Mouse (Mus musculus) embryonic facial prominence, embryonic 12.5 days (tissue): ENCODE measurements around the gene Kctd13. TPM values are rescaled to one million over a fixed set of nuclear protein-coding genes. Genes with fewer than 3 reads are reported as not detected.

ENCODE experiments used
- ATAC-seq: fragments of 200-750 bp; cut with Nextera tagmentation; 2 replicates; pipeline ENCODE4 v1.8.0; 2017; ENCODE audit not compliant: insufficient number of reproducible peaks, insufficient read depth, low FRiP score, low TSS enrichment
- H3K27ac ChIP-seq: fragments of 300-500 bp; sonication (generic); 2 replicates; pipeline ENCODE4 v1.5.1; 2016; ENCODE audit warnings: mild to moderate bottlenecking
- H3K27me3 ChIP-seq: fragments of 300-500 bp; sonication (generic); 2 replicates; pipeline ENCODE4 v1.6.1; 2016; ENCODE audit warnings: mild to moderate bottlenecking, moderate library complexity
- H3K36me3 ChIP-seq: fragments of 300-500 bp; sonication (generic); 2 replicates; pipeline ENCODE4 v1.6.1; 2016; ENCODE audit warnings: mild to moderate bottlenecking
- H3K4me1 ChIP-seq: fragments of 300-500 bp; sonication (generic); 2 replicates; pipeline ENCODE4 v1.6.1; 2016
- H3K4me2 ChIP-seq: fragments of 300-500 bp; sonication (generic); replicated peaks from 2 replicates; pipeline ENCODE4 v1.6.1; 2016; ENCODE audit warnings: mild to moderate bottlenecking, moderate library complexity
- H3K4me3 ChIP-seq: fragments of 300-500 bp; sonication (generic); 2 replicates; pipeline ENCODE4 v1.5.1; 2016; ENCODE audit warnings: mild to moderate bottlenecking
- H3K9ac ChIP-seq: fragments of 300-500 bp; sonication (generic); 2 replicates; pipeline ENCODE4 v1.6.1; 2016; ENCODE audit warnings: mild to moderate bottlenecking, moderate library complexity
- H3K9me3 ChIP-seq: fragments of 300-500 bp; sonication (generic); 2 replicates; pipeline ENCODE4 v1.6.1; 2016; ENCODE audit warnings: mild to moderate bottlenecking, moderate library complexity
- WGBS: fragments of 180-500 bp; shearing (Covaris S2); methylation state at CpG from one replicate; pipeline ENCODE4 v1.1.7; 2016; 5-methylcytosine and 5-hydroxymethylcytosine counted together
- polyA plus RNA-seq: library from polyadenylated mRNA; unstranded; fragments of >200 nt; fragmentation: Nextera tagmentation; extraction: Ambion mirVana; gene quantifications from 2 replicates; pipeline ENCODE4 v1.2.1, GENCODE M21; 2016

The Kctd13 gene
- polyA plus RNA-seq, 1 experiment from 2014 or later, result 20.6 TPM

- Histone ChIP-seq H3K4me3 (no peak overlapping the region), H3K4me2 (no peak overlapping the region), H3K27me3 (no peaks in the 10 kb centered on the region), H3K9ac (no peak overlapping the region), H3K4me1 (0 out of 2 replicates have a peak, but pooled peaks cover 3% of the 10 kb centered on the region), H3K36me3 (peaks cover 13% of the 10 kb centered on the region), H3K27ac (no peak overlapping the region), H3K9me3 (no peaks in the 10 kb centered on the region)
- WGBS, result 66% methylated on average over 10 of the region's 10 CpGs
- no peak for ATAC-seq
These were observed 56.2 kb downstream of the Kctd13 start for GRCm38 (mm10) chr7:126984667-126985444.

- WGBS, result 41% methylated on average over 9 of the region's 9 CpGs
- ATAC-seq, result no peak
- no peak overlapping the region for H3K27ac ChIP-seq
- no peaks in the 10 kb centered on the region for H3K9me3 ChIP-seq
- no peaks in the 10 kb centered on the region for H3K27me3 ChIP-seq
- 0 out of 2 replicates have a peak, but pooled peaks cover 3% of the 10 kb centered on the region for H3K4me1 ChIP-seq
- H3K4me3 ChIP-seq, result no peak overlapping the region
- H3K4me2 ChIP-seq, result no peak overlapping the region
- H3K9ac ChIP-seq, result no peak overlapping the region
- H3K36me3 ChIP-seq, result 0 out of 2 replicates have a peak, but pooled peaks cover under 1% of the 10 kb centered on the region
These were observed 57.6 kb downstream of the Kctd13 start for GRCm38 (mm10) chr7:126986319-126986718.

- Histone ChIP-seq H3K4me1 (0 out of 2 replicates have a peak, but pooled peaks cover 3% of the 10 kb centered on the region), H3K9me3 (no peaks in the 10 kb centered on the region), H3K27ac (no peak overlapping the region), H3K4me2 (no peak overlapping the region), H3K36me3 (no peaks in the 10 kb centered on the region), H3K9ac (no peak overlapping the region), H3K4me3 (no peak overlapping the region), H3K27me3 (no peaks in the 10 kb centered on the region)
- ATAC-seq, result no peak
- 73% methylated on average over 8 of the region's 8 CpGs for WGBS
These were observed 60.1 kb downstream of the Kctd13 start for GRCm38 (mm10) chr7:126988816-126989215.

Other genes starting within 250 kb of the Kctd13 start
- gene Bola2, start 233.5 kb upstream of the Kctd13 start, polyA plus RNA-seq, result 138 and 141 TPM in 2 replicates
- 13.4 and 13.5 TPM in 2 replicates for gene Slx1b, start 233.1 kb upstream of the Kctd13 start, polyA plus RNA-seq
- gene Coro1a, start 221.1 kb upstream of the Kctd13 start, polyA plus RNA-seq, result 37.8 and 39.0 TPM in 2 replicates
- gene Mapk3, start 169.3 kb upstream of the Kctd13 start, polyA plus RNA-seq, result 52.2 and 54.5 TPM in 2 replicates
- 1.00 and 1.6 TPM in 2 replicates for gene Gdpd3, start 162.5 kb upstream of the Kctd13 start, polyA plus RNA-seq
- gene Ypel3, start 151.9 kb upstream of the Kctd13 start, polyA plus RNA-seq, result 118 and 119 TPM in 2 replicates
- 0.61 and 0.85 TPM in 2 replicates for gene Tbx6, start 147.4 kb upstream of the Kctd13 start, polyA plus RNA-seq
- gene Ppp4c, start 136.4 kb upstream of the Kctd13 start, polyA plus RNA-seq, result 362 and 385 TPM in 2 replicates
- 1.2 and 2.0 TPM in 2 replicates for gene Fam57b, start 131.2 kb upstream of the Kctd13 start, polyA plus RNA-seq
- gene 4930451I11Rik, start 97.2 kb upstream of the Kctd13 start, polyA plus RNA-seq, result not detected in 2 replicates
- 2.1 and 2.8 TPM in 2 replicates for gene Doc2a, start 81.5 kb upstream of the Kctd13 start, polyA plus RNA-seq
- 43.7 and 45.6 TPM in 2 replicates for gene Hirip3, start 66.9 kb upstream of the Kctd13 start, polyA plus RNA-seq
- gene Ino80e, start 66.5 kb upstream of the Kctd13 start, polyA plus RNA-seq, result 96.7 and 99.6 TPM in 2 replicates
- gene Taok2, start 44.2 kb upstream of the Kctd13 start, polyA plus RNA-seq, result 57.7 and 61.3 TPM in 2 replicates
- gene Tmem219, start 6.0 kb upstream of the Kctd13 start, polyA plus RNA-seq, result 18.6 and 22.2 TPM in 2 replicates
- gene Asphd1, start 20.7 kb downstream of the Kctd13 start, polyA plus RNA-seq, result 0.55 and 0.77 TPM in 2 replicates
- gene Sez6l2, start 21.7 kb downstream of the Kctd13 start, polyA plus RNA-seq, result 0.97 and 1.8 TPM in 2 replicates
- 88.0 and 94.0 TPM in 2 replicates for gene Cdipt, start 47.0 kb downstream of the Kctd13 start, polyA plus RNA-seq
- gene Cdiptos, start 47.2 kb downstream of the Kctd13 start, polyA plus RNA-seq, result 0.53 and 1.6 TPM in 2 replicates
- gene Mvp, start 85.7 kb downstream of the Kctd13 start, polyA plus RNA-seq, result 5.6 and 7.1 TPM in 2 replicates
- 0.37 TPM in 1 of 2 replicates, not detected in the other for gene Pagr1b, start 87.6 kb downstream of the Kctd13 start, polyA plus RNA-seq
- 51.4 and 76.7 TPM in 2 replicates for gene Pagr1a, start 88.5 kb downstream of the Kctd13 start, polyA plus RNA-seq
- 59.3 and 77.8 TPM in 2 replicates for gene Gm42742, start 92.2 kb downstream of the Kctd13 start, polyA plus RNA-seq
- gene Prrt2, start 92.3 kb downstream of the Kctd13 start, polyA plus RNA-seq, result 8.9 and 9.6 TPM in 2 replicates
- 118 and 122 TPM in 2 replicates for gene Maz, start 98.2 kb downstream of the Kctd13 start, polyA plus RNA-seq
- gene Kif22, start 113.6 kb downstream of the Kctd13 start, polyA plus RNA-seq, result 136 and 141 TPM in 2 replicates
- not detected in 2 replicates for gene Zg16, start 158.4 kb downstream of the Kctd13 start, polyA plus RNA-seq
- 1.3 and 1.5 TPM in 2 replicates for gene AI467606, start 162.5 kb downstream of the Kctd13 start, polyA plus RNA-seq
- 2.1 and 2.4 TPM in 2 replicates for gene Qprt, start 193.3 kb downstream of the Kctd13 start, polyA plus RNA-seq
- gene Spn, start 208.9 kb downstream of the Kctd13 start, polyA plus RNA-seq, result 0.13 TPM in 1 of 2 replicates, not detected in the other